Mouse (Mus musculus): ENCODE data around the gene Acoxl.

DNA sequence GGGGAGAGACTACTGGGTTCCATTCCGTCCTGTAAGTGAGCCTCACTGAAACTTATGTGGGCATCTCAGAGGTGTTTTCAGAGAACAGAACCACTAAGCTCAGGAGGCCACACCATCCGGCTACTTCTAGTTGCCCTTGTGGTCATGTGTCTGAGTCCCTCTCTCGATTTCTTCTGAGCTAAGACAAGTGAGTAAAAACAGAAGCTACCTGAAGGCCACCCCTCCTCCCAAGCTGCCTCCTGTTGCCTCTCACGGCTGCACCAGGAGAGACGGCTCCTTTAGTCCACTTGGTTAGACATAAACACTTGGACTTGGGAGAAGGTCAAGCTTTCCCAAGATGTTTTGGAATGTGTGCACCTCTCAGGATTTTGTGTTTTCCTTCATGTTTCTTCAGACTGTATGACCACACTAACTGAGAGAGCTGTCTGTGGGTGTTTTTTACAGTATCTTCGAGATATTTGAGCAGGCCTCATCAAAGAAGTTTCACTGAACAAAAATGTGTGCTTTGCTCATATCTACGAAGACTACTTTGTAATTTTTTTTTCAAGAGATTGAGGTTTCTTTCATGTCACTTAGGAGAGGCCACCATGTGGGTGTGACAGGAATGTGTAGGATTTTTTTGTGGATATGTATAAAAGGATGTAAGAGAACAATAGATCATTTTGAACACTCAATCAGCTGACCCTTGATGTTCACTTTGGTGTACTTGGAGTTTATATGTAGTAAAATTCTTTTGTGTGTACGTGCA lies 249.3 kb downstream of the Acoxl start:
- no peak for TF ChIP-seq CTCF (IDR thresholded peaks at IDR 0.05; ENCODE audit: borderline replicate concordance, control insufficient read depth, extremely low read depth, insufficient read depth, low read length, poor library complexity)
- no peak for TF ChIP-seq POLR2A (IDR thresholded peaks at IDR 0.05; ENCODE audit: control insufficient read depth, extremely low read depth, insufficient read depth, low read length, poor library complexity)
